Mouse (Mus musculus) erythroblast, embryonic 14.5 days (primary cell): ENCODE results near the gene Zfp14. TPM values are rescaled to one million over a fixed set of nuclear protein-coding genes. Genes with fewer than 3 reads are reported as not detected.

ENCODE experiments used
- H3K27me3 ChIP-seq: 2 replicates; pipeline ENCODE4 v1.6.1; 2012; ENCODE audit warnings: inconsistent platforms; ENCODE audit not compliant: control insufficient read depth
- H3K36me3 ChIP-seq: 2 replicates; pipeline ENCODE4 v1.6.1; 2012; ENCODE audit warnings: mild to moderate bottlenecking, inconsistent platforms; ENCODE audit not compliant: control insufficient read depth
- H3K4me1 ChIP-seq: 2 replicates; pipeline ENCODE4 v1.6.1; 2012; ENCODE audit warnings: inconsistent platforms; ENCODE audit not compliant: control insufficient read depth
- H3K4me3 ChIP-seq: replicated peaks from 2 replicates; pipeline ENCODE3; 2012; ENCODE audit warnings: moderate library complexity, mild to moderate bottlenecking, inconsistent platforms
- H3K9me3 ChIP-seq: 2 replicates; pipeline ENCODE4 v1.6.1; 2012; ENCODE audit warnings: low read length, inconsistent platforms, mixed read lengths; ENCODE audit not compliant: control insufficient read depth
- GATA1 ChIP-seq: IDR thresholded peaks from 2 replicates; pipeline ENCODE4 v1.6.1; 2012; ENCODE audit warnings: low read length, inconsistent platforms, mixed read lengths
- TAL1 ChIP-seq: IDR thresholded peaks from 3 replicates; pipeline ENCODE4 v1.6.1; 2012; ENCODE audit warnings: low read length, inconsistent platforms, mixed read lengths
- polyA plus RNA-seq: library from polyadenylated mRNA; stranded (reverse); fragments of >175 nt; gene quantifications from 2 replicates; pipeline ENCODE4 v1.2.3, GENCODE M21; 2012

Gene Zfp14
- polyA plus RNA-seq, 1 experiment: not detected

- Histone ChIP-seq H3K36me3 (peaks cover 58% of the 10 kb centered on the region), H3K9me3 (peaks cover 3% of the 10 kb centered on the region; the same call in 1 of the 2 replicates), H3K4me3 (no peak overlapping the region), H3K27me3 (no peaks in the 10 kb centered on the region), H3K4me1 (peaks cover 12% of the 10 kb centered on the region)
- TF ChIP-seq GATA1: no peak
- no peak for TF ChIP-seq TAL1
These were observed 62.1 kb downstream of the Zfp14 start for GRCm38 (mm10) chr7:29989031-29989430.

DNA sequence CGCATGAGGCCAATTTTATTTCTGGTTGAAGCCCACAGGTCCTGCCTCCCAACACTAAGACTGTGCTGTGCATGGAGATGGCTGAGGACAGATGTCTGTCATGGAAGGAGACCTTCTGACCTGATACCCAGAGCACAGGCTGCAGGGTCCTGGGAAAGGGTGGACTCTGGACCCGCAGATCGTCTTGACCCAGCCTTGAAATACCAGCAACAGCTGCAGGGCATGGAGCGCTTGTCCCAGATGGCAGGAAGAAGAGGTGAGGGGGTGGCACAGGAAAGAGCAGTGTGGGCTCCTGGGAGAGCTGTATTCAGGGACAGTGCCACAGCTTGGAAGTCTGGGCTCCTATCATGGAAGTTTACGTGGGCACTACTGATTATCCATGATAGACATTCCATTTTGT lies 63.6 kb downstream of the Zfp14 start:
- peaks cover 48% of the 10 kb centered on the region for H3K36me3 ChIP-seq
- no peaks in the 10 kb centered on the region for H3K27me3 ChIP-seq
- TF ChIP-seq TAL1 (no peak), GATA1 (no peak)
- H3K4me3 ChIP-seq: no peak overlapping the region
- no peaks in the 10 kb centered on the region for H3K9me3 ChIP-seq
- peaks cover 25% of the 10 kb centered on the region for H3K4me1 ChIP-seq

Other genes starting within 250 kb of the Zfp14 start
- gene Zfp790, start 235.3 kb downstream of the Zfp14 start, polyA plus RNA-seq: 0.01 and 0.04 TPM in 2 replicates
- gene Zfp940, start 197.7 kb downstream of the Zfp14 start, polyA plus RNA-seq: not detected in 2 replicates
- gene Zfp420, start 191.4 kb downstream of the Zfp14 start, polyA plus RNA-seq: not detected in 2 replicates
- gene Zfp27, start 144.8 kb downstream of the Zfp14 start, polyA plus RNA-seq: 0.01 and 0.02 TPM in 2 replicates
- gene Zfp383, start 143.2 kb downstream of the Zfp14 start, polyA plus RNA-seq: not detected in 2 replicates
- 0.09 and 0.37 TPM in 2 replicates for gene Zfp74, start 97.3 kb downstream of the Zfp14 start, polyA plus RNA-seq
- 0.04 TPM in 2 replicates for gene Zfp568, start 67.4 kb downstream of the Zfp14 start, polyA plus RNA-seq
- gene Zfp82, start 21.5 kb upstream of the Zfp14 start, polyA plus RNA-seq: 0.02 TPM in 1 of 2 replicates, not detected in the other
- gene Gm26920, start 39.0 kb upstream of the Zfp14 start, polyA plus RNA-seq: not detected in 2 replicates
- not detected in 2 replicates for gene Zfp566, start 39.1 kb upstream of the Zfp14 start, polyA plus RNA-seq
- not detected in 2 replicates for gene Zfp260, start 43.4 kb upstream of the Zfp14 start, polyA plus RNA-seq
- gene Zfp382, start 70.6 kb upstream of the Zfp14 start, polyA plus RNA-seq: 0.11 TPM in 1 of 2 replicates, not detected in the other
- 0.14 and 0.46 TPM in 2 replicates for gene Zfp146, start 118.4 kb upstream of the Zfp14 start, polyA plus RNA-seq
- gene Cox7a1, start 132.8 kb upstream of the Zfp14 start, polyA plus RNA-seq: 0.12 TPM in 1 of 2 replicates, not detected in the other
- gene Capns1, start 147.4 kb upstream of the Zfp14 start, polyA plus RNA-seq: 17.1 and 21.2 TPM in 2 replicates
- 9.4 and 10.9 TPM in 2 replicates for gene Polr2i, start 180.6 kb upstream of the Zfp14 start, polyA plus RNA-seq
- gene Tbcb, start 180.9 kb upstream of the Zfp14 start, polyA plus RNA-seq: 2.6 and 4.1 TPM in 2 replicates
- not detected in 2 replicates for gene Ovol3, start 184.3 kb upstream of the Zfp14 start, polyA plus RNA-seq
- 0.04 TPM in 1 of 2 replicates, not detected in the other for gene Thap8, start 228.7 kb upstream of the Zfp14 start, polyA plus RNA-seq
- gene Wdr62, start 229.0 kb upstream of the Zfp14 start, polyA plus RNA-seq: 14.8 and 30.0 TPM in 2 replicates
- gene Clip3, start 240.3 kb upstream of the Zfp14 start, polyA plus RNA-seq: not detected in 2 replicates